14 mouse cellular contexts compared by ENCODE assay signal in the genomic region with DNA sequence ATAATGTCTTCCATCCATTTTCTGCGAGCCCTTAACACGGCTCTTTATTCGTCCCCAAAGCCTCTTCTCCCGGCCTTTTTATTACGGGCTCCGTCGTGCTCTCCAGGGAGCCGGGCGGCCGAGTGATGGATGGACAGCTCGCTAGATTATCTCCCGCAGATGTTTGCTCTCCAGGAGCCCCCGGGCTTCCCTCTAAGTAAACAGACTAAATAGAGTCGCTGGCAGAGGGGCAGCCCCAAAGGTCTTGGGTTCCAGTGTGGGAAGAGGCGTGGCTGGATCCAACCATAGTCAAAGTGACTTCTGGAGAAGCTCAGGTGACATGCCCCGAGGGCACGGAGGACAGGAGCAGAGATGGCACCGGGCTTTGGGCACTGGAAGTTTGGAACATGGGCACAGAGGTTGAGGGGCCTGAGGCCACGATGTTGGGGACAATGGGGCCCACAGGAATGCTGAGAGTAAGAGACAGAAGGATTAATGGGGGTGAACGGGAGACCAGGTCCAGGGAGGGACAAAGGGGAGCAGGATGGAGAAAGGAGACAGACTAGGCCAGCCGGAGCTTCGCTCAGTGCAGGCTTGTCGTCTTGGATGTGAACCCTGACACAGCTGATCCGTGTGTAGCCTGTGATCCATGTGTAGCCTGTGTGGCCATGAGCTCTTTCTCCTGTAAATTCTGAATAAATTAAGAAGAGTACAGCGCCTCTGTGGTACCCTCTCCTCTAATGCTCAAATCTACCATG.
DNase-seq lines count a peak whose midpoint lies in the region; ATAC-seq and TF ChIP-seq lines count a peak whose summit lies in the region.
"Had no signal": no experiment of that assay in that cellular context is flagged by ENCODE, and none has a peak within 500 bp of the region (broad histone marks: within the 10 kb centered on the region; RNA-seq: fewer than 3 reads in every experiment).

No protein-coding gene starts in this region.

- H3K9ac ChIP-seq in midbrain, postnatal 0 days (replicated peaks; ENCODE audit: low read length, poor library complexity, severe bottlenecking), result no peak overlapping the region
- H3K9ac ChIP-seq in forebrain, embryonic 13.5 days, result no peak overlapping the region
- H3K9ac ChIP-seq in limb, embryonic 12.5 days (replicated peaks), result 0 out of 2 replicates have a peak overlapping the region, but pooled peaks have one; percentile 34
- no peak overlapping the region for H3K9ac ChIP-seq in liver, embryonic 12.5 days

- TF ChIP-seq CTCF in midbrain, postnatal 0 days (IDR thresholded peaks at IDR 0.05), result no peak

- peaks cover 94% of the 10 kb centered on the region for H3K27me3 ChIP-seq in midbrain, embryonic 10.5 days (ENCODE audit: low read depth, poor library complexity, severe bottlenecking)
- H3K27me3 ChIP-seq in midbrain, postnatal 0 days (ENCODE audit: insufficient read depth, low read length), result peaks cover 21% of the 10 kb centered on the region
- peaks cover 71% of the 10 kb centered on the region for H3K27me3 ChIP-seq in forebrain, embryonic 13.5 days
- H3K27me3 ChIP-seq in limb, embryonic 12.5 days, result peaks cover 24% of the 10 kb centered on the region
- peaks cover 43% of the 10 kb centered on the region for H3K27me3 ChIP-seq in liver, embryonic 12.5 days (replicated peaks)

- DNase-seq in midbrain, embryonic 10.5 days (ENCODE audit: low spot score), result peak; percentile 64
- DNase-seq in midbrain, postnatal 0 days (ENCODE audit: low spot score), result no peak
- DNase-seq in liver, result no peak
- no peak for DNase-seq in cerebellum, adult 8-10 months
- DNase-seq: heart, adult 11 months; heart, postnatal 10 days; kidney, adult 11 months; lung, postnatal 10 days; thymus, adult 2 months had no signal

- ATAC-seq in midbrain, postnatal 0 days (ENCODE audit: low FRiP score), result no peak
- 0 out of 2 replicates have a peak, but pooled peaks have one; percentile 38 for ATAC-seq in forebrain, embryonic 13.5 days
- ATAC-seq in limb, embryonic 12.5 days (ENCODE audit: insufficient number of reproducible peaks, insufficient read depth, low FRiP score, low TSS enrichment, low read depth), result no peak
- ATAC-seq in liver, embryonic 12.5 days, result no peak
- ATAC-seq: CD4-positive, CD25-positive, alpha-beta regulatory T cell, adult 4 months had no signal

- H3K4me3 ChIP-seq in midbrain, embryonic 10.5 days, result peak overlapping the region; percentile 25; the same call in 1 of the 2 replicates
- H3K4me3 ChIP-seq in midbrain, postnatal 0 days (ENCODE audit: low read depth, low read length), result no peak overlapping the region
- no peak overlapping the region for H3K4me3 ChIP-seq in forebrain, embryonic 13.5 days
- H3K4me3 ChIP-seq in limb, embryonic 12.5 days (replicated peaks), result no peak overlapping the region
- no peak overlapping the region for H3K4me3 ChIP-seq in liver, embryonic 12.5 days

- H3K27ac ChIP-seq in midbrain, embryonic 10.5 days (replicated peaks), result peak overlapping the region; percentile 74
- no peak overlapping the region for H3K27ac ChIP-seq in midbrain, postnatal 0 days (ENCODE audit: low read depth, low read length)
- peak overlapping the region; percentile 35 for H3K27ac ChIP-seq in forebrain, embryonic 13.5 days
- no peak overlapping the region for H3K27ac ChIP-seq in limb, embryonic 12.5 days
- no peak overlapping the region for H3K27ac ChIP-seq in liver, embryonic 12.5 days

- peaks cover 66% of the 10 kb centered on the region for H3K4me1 ChIP-seq in midbrain, embryonic 10.5 days
- peaks cover 13% of the 10 kb centered on the region; the same call in 1 of the 2 replicates for H3K4me1 ChIP-seq in midbrain, postnatal 0 days (ENCODE audit: insufficient read depth, low read length)
- peaks cover 36% of the 10 kb centered on the region for H3K4me1 ChIP-seq in forebrain, embryonic 13.5 days
- H3K4me1 ChIP-seq in limb, embryonic 12.5 days (replicated peaks), result peaks cover 93% of the 10 kb centered on the region
- H3K4me1 ChIP-seq in liver, embryonic 12.5 days, result peaks cover 26% of the 10 kb centered on the region

- H3K4me2 ChIP-seq in midbrain, postnatal 0 days (ENCODE audit: low read depth, low read length, poor library complexity, severe bottlenecking), result no peak overlapping the region
- H3K4me2 ChIP-seq in forebrain, embryonic 13.5 days, result peak overlapping the region; percentile 12; the same call in 1 of the 2 replicates
- peak overlapping the region; percentile 10; the same call in 1 of the 2 replicates for H3K4me2 ChIP-seq in limb, embryonic 12.5 days
- no peak overlapping the region for H3K4me2 ChIP-seq in liver, embryonic 12.5 days
- H3K4me2 ChIP-seq: liver, embryonic 11.5 days had no signal

- WGBS in midbrain, embryonic 10.5 days, result 15% methylated on average over 25 of the region's 25 CpGs
- WGBS in midbrain, postnatal 0 days, result 20% methylated on average over 25 of the region's 25 CpGs
- 11% methylated on average over 25 of the region's 25 CpGs for WGBS in forebrain, embryonic 13.5 days
- 18% methylated on average over 25 of the region's 25 CpGs for WGBS in limb, embryonic 12.5 days
- 39% methylated on average over 25 of the region's 25 CpGs for WGBS in liver, embryonic 12.5 days (ENCODE audit: insufficient replicate concordance)

- H3K36me3 ChIP-seq in midbrain, embryonic 10.5 days, result no peaks in the 10 kb centered on the region
- H3K36me3 ChIP-seq in midbrain, postnatal 0 days (ENCODE audit: insufficient read depth, low read length), result no peaks in the 10 kb centered on the region
- H3K36me3 ChIP-seq in forebrain, embryonic 13.5 days (ENCODE audit: poor library complexity, severe bottlenecking), result peaks cover 11% of the 10 kb centered on the region; the same call in 1 of the 2 replicates
- H3K36me3 ChIP-seq in limb, embryonic 12.5 days, result peaks cover 17% of the 10 kb centered on the region
- no peaks in the 10 kb centered on the region for H3K36me3 ChIP-seq in liver, embryonic 12.5 days

- no peaks in the 10 kb centered on the region for H3K9me3 ChIP-seq in midbrain, embryonic 10.5 days (replicated peaks)
- no peaks in the 10 kb centered on the region for H3K9me3 ChIP-seq in midbrain, postnatal 0 days (ENCODE audit: low read length)
- H3K9me3 ChIP-seq in forebrain, embryonic 13.5 days (replicated peaks), result no peaks in the 10 kb centered on the region
- H3K9me3 ChIP-seq in limb, embryonic 12.5 days, result no peaks in the 10 kb centered on the region
- H3K9me3 ChIP-seq in liver, embryonic 12.5 days (replicated peaks), result no peaks in the 10 kb centered on the region

Comparison
In these comparisons a context has a peak if more than half of its experiments do, and no peak if none do; other contexts are left out.
1. H3K27ac ChIP-seq: peak in midbrain, embryonic 10.5 days (single experiment) and forebrain, embryonic 13.5 days (single experiment); none in midbrain, postnatal 0 days (single experiment), limb, embryonic 12.5 days (single experiment) and liver, embryonic 12.5 days (single experiment).
2. H3K4me2 ChIP-seq: peak in forebrain, embryonic 13.5 days (single experiment) and limb, embryonic 12.5 days (single experiment); none in midbrain, postnatal 0 days (single experiment) and liver, embryonic 12.5 days (single experiment).